Mouse (Mus musculus): ENCODE results near the gene Lrrc61.

GRCm38 (mm10) chr6:48581257-48581656 lies 26.7 kb downstream of the Lrrc61 start:
- TF ChIP-seq EP300 (IDR thresholded peaks at IDR 0.05; ENCODE audit: low read depth) = no peak
- no peak for TF ChIP-seq CTCF (IDR thresholded peaks at IDR 0.05; ENCODE audit: low read depth)

All from heart, postnatal 0 days (tissue).